Mouse (Mus musculus): Measurements from ENCODE around the gene Ric1. TPM values are rescaled to one million over a fixed set of nuclear protein-coding genes. Genes with fewer than 3 reads are reported as not detected.

The Ric1 gene
- polyA plus RNA-seq, 1 experiment from 2014 or later = 15.9 TPM

- Histone ChIP-seq H3K4me3 (ENCODE audit: low read depth, low read length) (no peak overlapping the region), H3K27ac (ENCODE audit: low read depth) (no peak overlapping the region), H3K27me3 (ENCODE audit: insufficient read depth, low read length) (peaks cover 11% of the 10 kb centered on the region; the same call in 1 of the 2 replicates), H3K36me3 (ENCODE audit: insufficient read depth) (no peaks in the 10 kb centered on the region), H3K4me2 (no peak overlapping the region), H3K9ac (no peak overlapping the region), H3K9me3 (ENCODE audit: low read depth, low read length) (no peaks in the 10 kb centered on the region), H3K4me1 (ENCODE audit: insufficient read depth) (no peaks in the 10 kb centered on the region)
- no peak for DNase-seq
- ATAC-seq (ENCODE audit: insufficient read depth) = no peak
- 73% methylated on average over 4 of the region's 4 CpGs for WGBS
- TF ChIP-seq CTCF (IDR thresholded peaks at IDR 0.05; ENCODE audit: low read depth) = no peak
Measured at GRCm38 (mm10) chr19:29656029-29656428, 133.9 kb downstream of the Ric1 start.

Other genes starting within 250 kb of the Ric1 start
- 1.8 and 2.6 TPM in 2 replicates for gene Insl6, start 196.9 kb upstream of the Ric1 start, polyA plus RNA-seq (2014; fragmentation: Nextera tagmentation; extraction: Ambion mirVana)
- gene Rln1, start 187.6 kb upstream of the Ric1 start, polyA plus RNA-seq (2014; fragmentation: Nextera tagmentation; extraction: Ambion mirVana) = not detected in 2 replicates
- 40.6 and 47.4 TPM in 2 replicates for gene Plgrkt, start 154.9 kb upstream of the Ric1 start, polyA plus RNA-seq (2014; fragmentation: Nextera tagmentation; extraction: Ambion mirVana)
- 0.18 and 0.25 TPM in 2 replicates for gene Cd274, start 154.8 kb upstream of the Ric1 start, polyA plus RNA-seq (2014; fragmentation: Nextera tagmentation; extraction: Ambion mirVana)
- not detected in 2 replicates for gene Pdcd1lg2, start 111.4 kb upstream of the Ric1 start, polyA plus RNA-seq (2014; fragmentation: Nextera tagmentation; extraction: Ambion mirVana)
- gene Ermp1, start 126.1 kb downstream of the Ric1 start, polyA plus RNA-seq (2014; fragmentation: Nextera tagmentation; extraction: Ambion mirVana) = 7.4 and 8.4 TPM in 2 replicates
- gene Mlana, start 175.5 kb downstream of the Ric1 start, polyA plus RNA-seq (2014; fragmentation: Nextera tagmentation; extraction: Ambion mirVana) = not detected in 2 replicates